In genomic region chr6:83010010-83010409, GRCm38 (mm10) we compare ENCODE assay signal across 13 mouse cellular contexts. TPM values are rescaled to one million over a fixed set of nuclear protein-coding genes. Genes with fewer than 3 reads are reported as not detected.
A peak's percentile ranks its signal among the peaks of the same experiment; 100 is the strongest.
DNase-seq lines count a peak whose midpoint lies in the region; ATAC-seq and TF ChIP-seq lines count a peak whose summit lies in the region.
"Had no signal": no experiment of that assay in that cellular context is flagged by ENCODE, and none has a peak within 500 bp of the region (broad histone marks: within the 10 kb centered on the region; RNA-seq: fewer than 3 reads in every experiment).

No protein-coding gene starts in this region.

- no peak for ATAC-seq in heart, embryonic 13.5 days (ENCODE audit: extremely low read depth, insufficient number of reproducible peaks, low FRiP score, low TSS enrichment)
- ATAC-seq in hindbrain, embryonic 11.5 days (ENCODE audit: low FRiP score), result no peak
- no peak for ATAC-seq in intestine, postnatal 0 days
- ATAC-seq: forebrain, embryonic 13.5 days had no signal

- intact Hi-C loops in heart, adult 2 months (cut with DNase I), result no loop called here

- no peaks in the 10 kb centered on the region for H3K79me2 ChIP-seq in heart, adult 2 months (replicated peaks; ENCODE audit: control insufficient read depth, insufficient read depth, low read length)

- no peak overlapping the region for H3K27ac ChIP-seq in heart, embryonic 13.5 days (replicated peaks)
- H3K27ac ChIP-seq in heart, adult 2 months, result no peak overlapping the region
- no peak overlapping the region for H3K27ac ChIP-seq in hindbrain, embryonic 11.5 days (ENCODE audit: low read depth, low read length)
- no peak overlapping the region for H3K27ac ChIP-seq in intestine, postnatal 0 days (ENCODE audit: low read depth, low read length)
- H3K27ac ChIP-seq: embryonic facial prominence, embryonic 10.5 days; forebrain, embryonic 13.5 days had no signal

- no peak overlapping the region for H3K4me3 ChIP-seq in heart, embryonic 13.5 days
- H3K4me3 ChIP-seq in heart, adult 2 months, result no peak overlapping the region
- H3K4me3 ChIP-seq in hindbrain, embryonic 11.5 days (ENCODE audit: low read depth, low read length), result no peak overlapping the region
- no peak overlapping the region for H3K4me3 ChIP-seq in intestine, postnatal 0 days (ENCODE audit: low read depth, low read length)
- H3K4me3 ChIP-seq: embryonic facial prominence, embryonic 10.5 days; forebrain, embryonic 13.5 days had no signal

- TF ChIP-seq EP300 in heart, adult 2 months (IDR thresholded peaks at IDR 0.05; ENCODE audit: insufficient read depth, low read depth, low read length), result no peak

- no peaks in the 10 kb centered on the region for H3K9me3 ChIP-seq in heart, embryonic 13.5 days
- no peaks in the 10 kb centered on the region for H3K9me3 ChIP-seq in hindbrain, embryonic 11.5 days (ENCODE audit: control insufficient read depth, low read length)
- H3K9me3 ChIP-seq in intestine, postnatal 0 days (ENCODE audit: control insufficient read depth), result no peaks in the 10 kb centered on the region
- H3K9me3 ChIP-seq: embryonic facial prominence, embryonic 10.5 days; forebrain, embryonic 13.5 days had no signal

- peaks cover 3% of the 10 kb centered on the region for H3K27me3 ChIP-seq in heart, embryonic 13.5 days (replicated peaks)
- H3K27me3 ChIP-seq in heart, adult 2 months (ENCODE audit: control insufficient read depth, insufficient read depth, low read length), result no peaks in the 10 kb centered on the region
- H3K27me3 ChIP-seq in hindbrain, embryonic 11.5 days (ENCODE audit: control insufficient read depth, insufficient read depth, low read length), result no peaks in the 10 kb centered on the region
- 0 out of 2 replicates have a peak, but pooled peaks cover 8% of the 10 kb centered on the region for H3K27me3 ChIP-seq in intestine, postnatal 0 days (replicated peaks; ENCODE audit: control insufficient read depth, insufficient read depth, low read length)
- H3K27me3 ChIP-seq: forebrain, embryonic 13.5 days had no signal

- H3K4me1 ChIP-seq in heart, embryonic 13.5 days, result peaks cover 19% of the 10 kb centered on the region
- H3K4me1 ChIP-seq in heart, adult 2 months (ENCODE audit: control insufficient read depth, insufficient read depth, low read length), result peaks cover 3% of the 10 kb centered on the region; the same call in 1 of the 2 replicates
- no peaks in the 10 kb centered on the region for H3K4me1 ChIP-seq in hindbrain, embryonic 11.5 days (replicated peaks; ENCODE audit: control insufficient read depth, insufficient read depth, low read length)
- 0 out of 2 replicates have a peak, but pooled peaks cover under 1% of the 10 kb centered on the region for H3K4me1 ChIP-seq in intestine, postnatal 0 days (replicated peaks; ENCODE audit: control insufficient read depth, insufficient read depth, low read length)
- H3K4me1 ChIP-seq: forebrain, embryonic 13.5 days had no signal

- no peaks in the 10 kb centered on the region for H3K36me3 ChIP-seq in heart, embryonic 13.5 days
- H3K36me3 ChIP-seq in heart, adult 2 months (ENCODE audit: control insufficient read depth, insufficient read depth, low read length), result no peaks in the 10 kb centered on the region
- H3K36me3 ChIP-seq in hindbrain, embryonic 11.5 days (ENCODE audit: control insufficient read depth, insufficient read depth, low read length), result no peaks in the 10 kb centered on the region
- H3K36me3 ChIP-seq in intestine, postnatal 0 days (ENCODE audit: control insufficient read depth, insufficient read depth), result no peaks in the 10 kb centered on the region
- H3K36me3 ChIP-seq: embryonic facial prominence, embryonic 10.5 days had no signal

- no peak for TF ChIP-seq POLR2A in heart, adult 2 months (IDR thresholded peaks at IDR 0.05; ENCODE audit: insufficient read depth, low read depth, low read length)

- 48% methylated on average over 7 of the region's 7 CpGs for WGBS in heart, embryonic 13.5 days
- WGBS in heart, adult 2 months, result 24% methylated on average over 7 of the region's 7 CpGs
- WGBS in hindbrain, embryonic 11.5 days, result 78% methylated on average over 7 of the region's 7 CpGs
- 51% methylated on average over 7 of the region's 7 CpGs for WGBS in intestine, postnatal 0 days

- H3K4me2 ChIP-seq in heart, embryonic 13.5 days, result peak overlapping the region; percentile 12; the same call in 1 of the 2 replicates
- no peak overlapping the region for H3K4me2 ChIP-seq in hindbrain, embryonic 11.5 days (replicated peaks; ENCODE audit: low read depth, low read length)
- no peak overlapping the region for H3K4me2 ChIP-seq in intestine, postnatal 0 days (replicated peaks; ENCODE audit: low read depth)
- H3K4me2 ChIP-seq: forebrain, embryonic 13.5 days had no signal

- TF ChIP-seq CTCF in heart, adult 2 months (IDR thresholded peaks at IDR 0.05), result no peak
- TF ChIP-seq CTCF in intestine, postnatal 0 days (IDR thresholded peaks at IDR 0.05; ENCODE audit: low read depth), result no peak

- DNase-seq in heart, adult 2 months, result no peak
- peak; percentile 14 to 35 for DNase-seq in CD8-positive naive resting alpha-beta T cell, adult 2 months (ENCODE audit: low read depth in 2 of 2, low spot score in 2 of 2)
- DNase-seq in induced T-regulatory cell, adult 2 months (ENCODE audit: low read depth), result peak; percentile 72
- peak; percentile 52 for DNase-seq in naive thymus-derived CD4-positive, alpha-beta T cell, adult 2 months (ENCODE audit: low read depth)
- DNase-seq in hindbrain, embryonic 11.5 days (ENCODE audit: low spot score), result no peak
- no peak for DNase-seq in kidney, postnatal 25 days
- DNase-seq: cerebellum, adult 9-10 months; heart, postnatal 36 days; kidney, adult 9 months had no signal

- H3K9ac ChIP-seq in heart, embryonic 13.5 days, result no peak overlapping the region
- H3K9ac ChIP-seq in heart, adult 2 months (ENCODE audit: low read depth, low read length), result no peak overlapping the region
- no peak overlapping the region for H3K9ac ChIP-seq in hindbrain, embryonic 11.5 days (ENCODE audit: low read depth, low read length)
- no peak overlapping the region for H3K9ac ChIP-seq in intestine, postnatal 0 days (ENCODE audit: low read depth, low read length)
- H3K9ac ChIP-seq: forebrain, embryonic 13.5 days had no signal

RNA-seq across cellular contexts. Expression of gene Dok1, which starts 23.3 kb away (rescaled TPM):
- polyA plus RNA-seq in heart, embryonic 13.5 days (2015; fragmentation: Nextera tagmentation; extraction: Ambion mirVana), result 7.6 and 9.3 TPM in 2 replicates
- 1 to 10 TPM; 2.6 TPM for total RNA-seq in heart, adult 2 months (2021)
- polyA plus RNA-seq in heart, adult 2 months (2012; rRNA removed), result 3.0 and 3.4 TPM in 2 replicates
- polyA plus RNA-seq in hindbrain, embryonic 11.5 days (2014; fragmentation: Nextera tagmentation; extraction: Ambion mirVana), result 4.5 and 6.6 TPM in 2 replicates
- polyA plus RNA-seq in intestine, postnatal 0 days (2015; fragmentation: Nextera tagmentation; extraction: Ambion mirVana), result 7.7 and 8.8 TPM in 2 replicates

RNA-seq across cellular contexts. Expression of gene Loxl3, which starts 24.0 kb away (rescaled TPM):
- 6.9 and 7.1 TPM in 2 replicates for polyA plus RNA-seq in heart, embryonic 13.5 days (2015; fragmentation: Nextera tagmentation; extraction: Ambion mirVana)
- total RNA-seq in heart, adult 2 months (2021), result 1 to 10 TPM; 1.9 to 2.1 TPM
- polyA plus RNA-seq in heart, adult 2 months (2012; rRNA removed), result 5.4 and 7.2 TPM in 2 replicates
- polyA plus RNA-seq in hindbrain, embryonic 11.5 days (2014; fragmentation: Nextera tagmentation; extraction: Ambion mirVana), result 7.1 and 7.7 TPM in 2 replicates
- polyA plus RNA-seq in intestine, postnatal 0 days (2015; fragmentation: Nextera tagmentation; extraction: Ambion mirVana), result 4.1 and 4.7 TPM in 2 replicates

RNA-seq across cellular contexts. Expression of gene Aup1, which starts 44.3 kb away (rescaled TPM):
- 120 and 123 TPM in 2 replicates for polyA plus RNA-seq in heart, embryonic 13.5 days (2015; fragmentation: Nextera tagmentation; extraction: Ambion mirVana)
- total RNA-seq in heart, adult 2 months (2021), result 10 to 100 TPM; 70.9 to 87.0 TPM
- polyA plus RNA-seq in heart, adult 2 months (2012; rRNA removed), result 148 and 178 TPM in 2 replicates
- 112 TPM in 2 replicates for polyA plus RNA-seq in hindbrain, embryonic 11.5 days (2014; fragmentation: Nextera tagmentation; extraction: Ambion mirVana)
- 191 and 210 TPM in 2 replicates for polyA plus RNA-seq in intestine, postnatal 0 days (2015; fragmentation: Nextera tagmentation; extraction: Ambion mirVana)

RNA-seq across cellular contexts. Expression of gene Htra2, which starts 45.1 kb away (rescaled TPM):
- 80.2 and 94.2 TPM in 2 replicates for polyA plus RNA-seq in heart, embryonic 13.5 days (2015; fragmentation: Nextera tagmentation; extraction: Ambion mirVana)
- total RNA-seq in heart, adult 2 months (2021), result 10 to 100 TPM; 26.9 to 30.4 TPM
- 35.4 and 37.6 TPM in 2 replicates for polyA plus RNA-seq in heart, adult 2 months (2012; rRNA removed)
- polyA plus RNA-seq in hindbrain, embryonic 11.5 days (2014; fragmentation: Nextera tagmentation; extraction: Ambion mirVana), result 31.7 and 33.9 TPM in 2 replicates
- polyA plus RNA-seq in intestine, postnatal 0 days (2015; fragmentation: Nextera tagmentation; extraction: Ambion mirVana), result 22.7 and 24.0 TPM in 2 replicates

RNA-seq across cellular contexts. Expression of gene Dqx1, which starts 47.6 kb away (rescaled TPM):
- polyA plus RNA-seq in heart, embryonic 13.5 days (2015; fragmentation: Nextera tagmentation; extraction: Ambion mirVana), result 0.41 and 0.62 TPM in 2 replicates
- total RNA-seq in heart, adult 2 months (2021), result under 1 TPM; 0.65 to 0.80 TPM
- polyA plus RNA-seq in heart, adult 2 months (2012; rRNA removed), result 1.4 TPM in 2 replicates
- 0.81 and 0.93 TPM in 2 replicates for polyA plus RNA-seq in hindbrain, embryonic 11.5 days (2014; fragmentation: Nextera tagmentation; extraction: Ambion mirVana)
- 24.8 and 27.1 TPM in 2 replicates for polyA plus RNA-seq in intestine, postnatal 0 days (2015; fragmentation: Nextera tagmentation; extraction: Ambion mirVana)

Comparison
In these comparisons a context has a peak if more than half of its experiments do, and no peak if none do; other contexts are left out.
1. DNase-seq: peak in CD8-positive naive resting alpha-beta T cell, adult 2 months (2 of 2), induced T-regulatory cell, adult 2 months (single experiment) and naive thymus-derived CD4-positive, alpha-beta T cell, adult 2 months (single experiment); none in heart, adult 2 months (0 of 2), hindbrain, embryonic 11.5 days (single experiment) and kidney, postnatal 25 days (0 of 2).